In the genomic region with DNA sequence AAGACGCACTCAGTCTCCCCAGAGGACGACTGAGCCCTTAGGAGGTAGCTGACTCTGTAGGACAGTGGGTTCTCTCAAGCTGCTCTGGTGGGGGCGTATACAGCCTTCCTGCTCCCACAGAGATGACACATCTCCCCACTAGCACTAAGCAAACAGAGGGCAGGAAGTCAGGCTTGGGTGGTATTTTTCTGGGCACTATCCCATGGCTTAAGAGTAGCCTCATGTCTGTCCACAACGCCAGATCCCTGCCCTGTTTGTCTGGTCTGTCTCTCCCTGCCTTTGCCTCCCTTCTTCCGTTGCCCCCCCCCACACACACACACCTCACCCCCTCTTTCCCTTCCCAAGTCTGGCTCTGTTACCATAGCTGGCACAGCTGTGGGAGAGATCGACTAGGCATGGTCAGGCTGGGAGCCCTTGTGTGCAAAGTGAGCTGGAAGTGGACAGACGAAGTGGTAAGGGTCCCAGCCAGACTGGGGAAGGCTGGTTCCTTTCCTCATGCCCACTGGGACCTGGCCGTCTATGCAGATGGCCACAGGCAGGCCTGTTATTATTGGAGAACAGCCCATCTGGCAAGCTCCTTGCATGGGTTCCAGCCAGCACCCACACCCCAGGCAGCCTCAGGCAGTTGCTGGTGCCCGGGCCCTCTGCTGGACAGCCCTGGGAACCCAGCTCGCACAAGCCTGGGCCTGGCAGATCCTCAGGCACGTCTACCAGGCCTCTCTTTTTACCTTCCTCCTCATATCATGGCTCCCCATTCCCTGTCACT, we compare ENCODE assay signal across 8 mouse cellular contexts. TPM values are rescaled to one million over a fixed set of nuclear protein-coding genes. Genes with fewer than 3 reads are reported as not detected.
DNase-seq lines count a peak whose midpoint lies in the region; ATAC-seq lines count a peak whose summit lies in the region.

No protein-coding gene starts in this region.

- peaks cover 87% of the 10 kb centered on the region for H3K4me1 ChIP-seq in intestine, embryonic 15.5 days (replicated peaks)
- peaks cover 71% of the 10 kb centered on the region for H3K4me1 ChIP-seq in limb, embryonic 15.5 days
- peaks cover 49% of the 10 kb centered on the region for H3K4me1 ChIP-seq in stomach, embryonic 14.5 days (ENCODE audit: control insufficient read depth, insufficient read depth, low read length)

- H3K4me3 ChIP-seq in intestine, embryonic 15.5 days (replicated peaks) = no peak overlapping the region
- H3K4me3 ChIP-seq in limb, embryonic 15.5 days = no peak overlapping the region
- no peak overlapping the region for H3K4me3 ChIP-seq in stomach, embryonic 14.5 days (ENCODE audit: low read depth, low read length)

- 41% methylated on average over 11 of the region's 11 CpGs for WGBS in intestine, embryonic 15.5 days
- WGBS in limb, embryonic 15.5 days = 28% methylated on average over 11 of the region's 11 CpGs
- WGBS in stomach, embryonic 14.5 days = 44% methylated on average over 11 of the region's 11 CpGs

- peak overlapping the region; percentile 22; the same call in 1 of the 2 replicates for H3K27ac ChIP-seq in intestine, embryonic 15.5 days
- H3K27ac ChIP-seq in limb, embryonic 15.5 days = peak overlapping the region; percentile 84
- 0 out of 2 replicates have a peak overlapping the region, but pooled peaks have one; percentile 17 for H3K27ac ChIP-seq in stomach, embryonic 14.5 days (ENCODE audit: low read length)

- ATAC-seq in intestine, embryonic 15.5 days = 0 out of 2 replicates have a peak, but pooled peaks have one; percentile 26
- peak; percentile 49 for ATAC-seq in limb, embryonic 15.5 days (ENCODE audit: insufficient number of reproducible peaks, low FRiP score, low TSS enrichment, low read depth)
- ATAC-seq in monocyte, adult 5-6 weeks (replicated peaks; ENCODE audit: insufficient number of reproducible peaks, low FRiP score, low TSS enrichment, poor library complexity, severe bottlenecking) = peak; percentile 59
- ATAC-seq in stomach, embryonic 14.5 days (ENCODE audit: insufficient number of reproducible peaks, insufficient read depth, low FRiP score, low read depth) = peak; percentile 31; the same call in 1 of the 2 replicates

- H3K27me3 ChIP-seq in intestine, embryonic 15.5 days (replicated peaks) = no peaks in the 10 kb centered on the region; the same call in 1 of the 2 replicates
- peaks cover 23% of the 10 kb centered on the region for H3K27me3 ChIP-seq in limb, embryonic 15.5 days
- H3K27me3 ChIP-seq in stomach, embryonic 14.5 days (ENCODE audit: control insufficient read depth, insufficient read depth, low read length) = no peaks in the 10 kb centered on the region

- H3K4me2 ChIP-seq in intestine, embryonic 15.5 days (replicated peaks) = no peak overlapping the region
- 0 out of 2 replicates have a peak overlapping the region, but pooled peaks have one; percentile 8 for H3K4me2 ChIP-seq in limb, embryonic 15.5 days
- no peak overlapping the region for H3K4me2 ChIP-seq in stomach, embryonic 14.5 days (replicated peaks; ENCODE audit: low read depth, low read length)

- H3K9me3 ChIP-seq in intestine, embryonic 15.5 days = no peaks in the 10 kb centered on the region
- H3K9me3 ChIP-seq in limb, embryonic 15.5 days = no peaks in the 10 kb centered on the region
- H3K9me3 ChIP-seq in stomach, embryonic 14.5 days (ENCODE audit: control insufficient read depth, low read depth, low read length) = no peaks in the 10 kb centered on the region

- no peak overlapping the region for H3K9ac ChIP-seq in intestine, embryonic 15.5 days
- no peak overlapping the region for H3K9ac ChIP-seq in limb, embryonic 15.5 days
- no peak overlapping the region for H3K9ac ChIP-seq in stomach, embryonic 14.5 days (replicated peaks; ENCODE audit: low read depth, low read length)

- H3K36me3 ChIP-seq in intestine, embryonic 15.5 days = no peaks in the 10 kb centered on the region
- no peaks in the 10 kb centered on the region for H3K36me3 ChIP-seq in limb, embryonic 15.5 days
- no peaks in the 10 kb centered on the region for H3K36me3 ChIP-seq in stomach, embryonic 14.5 days (ENCODE audit: control insufficient read depth, insufficient read depth, low read length)

- DNase-seq in left cerebral cortex, adult 18-20 months (ENCODE audit: low spot score in 2 of 2) = peak; percentile 53 to 69
- DNase-seq in left cerebral cortex, adult 11 months (ENCODE audit: low spot score) = no peak
- peak; percentile 45 to 82 for DNase-seq in cerebellum, postnatal 4 days (ENCODE audit: low spot score in 2 of 2)
- DNase-seq in gastrocnemius, postnatal 4 days (ENCODE audit: low spot score in 2 of 2) = peak; percentile 63 to 82

RNA-seq across cellular contexts. Expression of a gene that starts 2.6 kb away (rescaled TPM):
- 10 to 100 TPM; 21.7 to 28.0 TPM for total RNA-seq in left cerebral cortex, adult 18-20 months (2021)
- total RNA-seq in gastrocnemius, postnatal 4 days (2021) = 100 to 1,000 TPM; 148 to 166 TPM
- 80.0 and 85.4 TPM in 2 replicates for polyA plus RNA-seq in intestine, embryonic 15.5 days (2015; fragmentation: Nextera tagmentation; extraction: Ambion mirVana)
- 120 and 140 TPM in 2 replicates for polyA plus RNA-seq in limb, embryonic 15.5 days (2015; fragmentation: Nextera tagmentation; extraction: Ambion mirVana)
- total RNA-seq in monocyte, adult 5-6 weeks (2017) = 34.4 to 64.6 TPM (median 37.8 TPM) in 3 replicates
- 72.2 and 73.0 TPM in 2 replicates for polyA plus RNA-seq in stomach, embryonic 14.5 days (2014; fragmentation: Nextera tagmentation; extraction: Ambion mirVana)

RNA-seq across cellular contexts. Expression of a gene that starts 5.1 kb away (rescaled TPM):
- not detected for total RNA-seq in left cerebral cortex, adult 18-20 months (2021)
- total RNA-seq in gastrocnemius, postnatal 4 days (2021) = 10 to 100 TPM; 42.8 to 44.3 TPM
- 0.43 and 0.54 TPM in 2 replicates for polyA plus RNA-seq in intestine, embryonic 15.5 days (2015; fragmentation: Nextera tagmentation; extraction: Ambion mirVana)
- 22.9 and 39.7 TPM in 2 replicates for polyA plus RNA-seq in limb, embryonic 15.5 days (2015; fragmentation: Nextera tagmentation; extraction: Ambion mirVana)
- total RNA-seq in monocyte, adult 5-6 weeks (2017) = not detected in 3 replicates
- polyA plus RNA-seq in stomach, embryonic 14.5 days (2014; fragmentation: Nextera tagmentation; extraction: Ambion mirVana) = 0.36 and 0.55 TPM in 2 replicates

RNA-seq across cellular contexts. Expression of a gene that starts 23.7 kb away (rescaled TPM):
- total RNA-seq in left cerebral cortex, adult 18-20 months (2021) = 1,000 to 10,000 TPM; 1,506 to 1,598 TPM
- 1,000 to 10,000 TPM; 1,179 to 1,260 TPM for total RNA-seq in gastrocnemius, postnatal 4 days (2021)
- polyA plus RNA-seq in intestine, embryonic 15.5 days (2015; fragmentation: Nextera tagmentation; extraction: Ambion mirVana) = 1,578 and 1,609 TPM in 2 replicates
- polyA plus RNA-seq in limb, embryonic 15.5 days (2015; fragmentation: Nextera tagmentation; extraction: Ambion mirVana) = 1,467 and 1,497 TPM in 2 replicates
- 826 to 1,618 TPM (median 1,101 TPM) in 3 replicates for total RNA-seq in monocyte, adult 5-6 weeks (2017)
- polyA plus RNA-seq in stomach, embryonic 14.5 days (2014; fragmentation: Nextera tagmentation; extraction: Ambion mirVana) = 1,573 and 1,607 TPM in 2 replicates

RNA-seq across cellular contexts. Expression of a gene that starts 33.1 kb away (rescaled TPM):
- 10 to 100 TPM; 26.0 to 30.0 TPM for total RNA-seq in left cerebral cortex, adult 18-20 months (2021)
- total RNA-seq in gastrocnemius, postnatal 4 days (2021) = 10 to 100 TPM; 44.4 to 52.7 TPM
- 124 and 128 TPM in 2 replicates for polyA plus RNA-seq in intestine, embryonic 15.5 days (2015; fragmentation: Nextera tagmentation; extraction: Ambion mirVana)
- polyA plus RNA-seq in limb, embryonic 15.5 days (2015; fragmentation: Nextera tagmentation; extraction: Ambion mirVana) = 139 and 142 TPM in 2 replicates
- 26.7 to 47.1 TPM (median 39.0 TPM) in 3 replicates for total RNA-seq in monocyte, adult 5-6 weeks (2017)
- 117 and 120 TPM in 2 replicates for polyA plus RNA-seq in stomach, embryonic 14.5 days (2014; fragmentation: Nextera tagmentation; extraction: Ambion mirVana)

RNA-seq across cellular contexts. Expression of a gene that starts 41.3 kb away (rescaled TPM):
- total RNA-seq in left cerebral cortex, adult 18-20 months (2021) = 1 to 10 TPM; 1.8 to 2.8 TPM
- 1 to 10 TPM; 3.2 TPM for total RNA-seq in gastrocnemius, postnatal 4 days (2021)
- polyA plus RNA-seq in intestine, embryonic 15.5 days (2015; fragmentation: Nextera tagmentation; extraction: Ambion mirVana) = 4.8 and 4.9 TPM in 2 replicates
- polyA plus RNA-seq in limb, embryonic 15.5 days (2015; fragmentation: Nextera tagmentation; extraction: Ambion mirVana) = 5.9 and 6.1 TPM in 2 replicates
- total RNA-seq in monocyte, adult 5-6 weeks (2017) = 55.6 to 60.0 TPM (median 55.9 TPM) in 3 replicates
- polyA plus RNA-seq in stomach, embryonic 14.5 days (2014; fragmentation: Nextera tagmentation; extraction: Ambion mirVana) = 3.7 and 4.2 TPM in 2 replicates

Comparison
In these comparisons a context has a peak if more than half of its experiments do, and no peak if none do; other contexts are left out.
1. H3K27ac ChIP-seq: peak in every context shown above with its lines; median percentile 84 in limb, embryonic 15.5 days; 22 in intestine, embryonic 15.5 days; 17 in stomach, embryonic 14.5 days.
2. RNA of a gene that starts 5.1 kb away (total RNA-seq): 42.8 to 44.3 TPM in gastrocnemius, postnatal 4 days; not detected in left cerebral cortex, adult 18-20 months and not detected in monocyte, adult 5-6 weeks; every median in the first group is over 10 times any median in the second.
3. Peak in every context shown above with its lines, with median percentiles within 50 percentile points of each other: ATAC-seq.